Comparison of ENCODE assay signal across 14 mouse cellular contexts in genomic region chr3:26850691-26851563, GRCm38 (mm10).
DNase-seq lines count a peak whose midpoint lies in the region; ATAC-seq and TF ChIP-seq lines count a peak whose summit lies in the region.
"Had no signal": no experiment of that assay in that cellular context is flagged by ENCODE, and none has a peak within 500 bp of the region (broad histone marks: within the 10 kb centered on the region; RNA-seq: fewer than 3 reads in every experiment).

No protein-coding gene starts in this region.

- H3K27ac ChIP-seq in midbrain, embryonic 11.5 days (ENCODE audit: low read depth, low read length), result no peak overlapping the region
- H3K27ac ChIP-seq in midbrain, embryonic 10.5 days (replicated peaks), result no peak overlapping the region
- H3K27ac ChIP-seq in forebrain, embryonic 14.5 days (ENCODE audit: low read depth, low read length), result peak overlapping the region; percentile 70
- H3K27ac ChIP-seq in hindbrain, postnatal 0 days, result peak overlapping the region; percentile 34; the same call in 1 of the 2 replicates
- H3K27ac ChIP-seq: kidney, postnatal 0 days; liver, embryonic 14.5 days; macrophage had no signal

- no peak overlapping the region for H3K4me2 ChIP-seq in midbrain, embryonic 11.5 days
- H3K4me2 ChIP-seq in forebrain, embryonic 14.5 days (ENCODE audit: low read length), result no peak overlapping the region; the same call in 1 of the 2 replicates
- H3K4me2 ChIP-seq in hindbrain, postnatal 0 days (ENCODE audit: low read depth, low read length), result 0 out of 2 replicates have a peak overlapping the region, but pooled peaks have one; percentile 13
- H3K4me2 ChIP-seq: heart, embryonic 12.5 days had no signal

- no peaks in the 10 kb centered on the region for H3K27me3 ChIP-seq in midbrain, embryonic 11.5 days (ENCODE audit: control insufficient read depth, insufficient read depth, low read length)
- no peaks in the 10 kb centered on the region for H3K27me3 ChIP-seq in midbrain, embryonic 10.5 days (ENCODE audit: low read depth, poor library complexity, severe bottlenecking)
- no peaks in the 10 kb centered on the region for H3K27me3 ChIP-seq in forebrain, embryonic 14.5 days (replicated peaks; ENCODE audit: control insufficient read depth, insufficient read depth, low read length)
- no peaks in the 10 kb centered on the region for H3K27me3 ChIP-seq in hindbrain, postnatal 0 days (ENCODE audit: insufficient read depth, low read length)
- H3K27me3 ChIP-seq: heart, embryonic 12.5 days had no signal

- H3K4me1 ChIP-seq in midbrain, embryonic 11.5 days (ENCODE audit: control insufficient read depth, insufficient read depth, low read length), result no peaks in the 10 kb centered on the region
- H3K4me1 ChIP-seq in midbrain, embryonic 10.5 days, result peaks cover 7% of the 10 kb centered on the region; the same call in 1 of the 2 replicates
- H3K4me1 ChIP-seq in forebrain, embryonic 14.5 days (ENCODE audit: control insufficient read depth, insufficient read depth, low read length), result peaks cover 9% of the 10 kb centered on the region
- H3K4me1 ChIP-seq in hindbrain, postnatal 0 days (ENCODE audit: insufficient read depth, low read length), result peaks cover 8% of the 10 kb centered on the region; the same call in 1 of the 2 replicates
- H3K4me1 ChIP-seq: heart, embryonic 12.5 days had no signal

- WGBS in midbrain, embryonic 11.5 days, result 54% methylated on average over 9 of the region's 9 CpGs
- 56% methylated on average over 9 of the region's 9 CpGs for WGBS in midbrain, embryonic 10.5 days
- 15% methylated on average over 9 of the region's 9 CpGs for WGBS in forebrain, embryonic 14.5 days
- 16% methylated on average over 9 of the region's 9 CpGs for WGBS in hindbrain, postnatal 0 days

- H3K9me3 ChIP-seq in midbrain, embryonic 11.5 days (ENCODE audit: control insufficient read depth, low read length), result no peaks in the 10 kb centered on the region
- H3K9me3 ChIP-seq in midbrain, embryonic 10.5 days (replicated peaks), result 0 out of 2 replicates have a peak, but pooled peaks cover 4% of the 10 kb centered on the region
- H3K9me3 ChIP-seq in forebrain, embryonic 14.5 days (replicated peaks; ENCODE audit: control insufficient read depth, low read length), result no peaks in the 10 kb centered on the region
- H3K9me3 ChIP-seq in hindbrain, postnatal 0 days (ENCODE audit: low read length), result no peaks in the 10 kb centered on the region

- H3K4me3 ChIP-seq in midbrain, embryonic 11.5 days (ENCODE audit: low read depth, low read length), result no peak overlapping the region
- no peak overlapping the region for H3K4me3 ChIP-seq in midbrain, embryonic 10.5 days
- H3K4me3 ChIP-seq in forebrain, embryonic 14.5 days (ENCODE audit: low read depth, low read length), result no peak overlapping the region
- H3K4me3 ChIP-seq in hindbrain, postnatal 0 days (ENCODE audit: low read length), result no peak overlapping the region
- H3K4me3 ChIP-seq: heart, embryonic 12.5 days had no signal

- peak; percentile 80 for DNase-seq in midbrain, embryonic 11.5 days (ENCODE audit: low spot score, missing footprints)
- DNase-seq in midbrain, embryonic 10.5 days (ENCODE audit: low spot score), result no peak
- DNase-seq in forebrain, embryonic 14.5 days (ENCODE audit: low spot score), result peak; percentile 82
- DNase-seq in hindbrain, postnatal 0 days (ENCODE audit: low spot score), result peak; percentile 70
- DNase-seq in kidney, postnatal 4 days, result no peak
- DNase-seq in thymus, postnatal 36 days, result no peak
- DNase-seq: gastrocnemius, postnatal 25 days; right cerebral cortex, postnatal 25 days had no signal

- TF ChIP-seq CTCF in hindbrain, postnatal 0 days (IDR thresholded peaks at IDR 0.05; ENCODE audit: low read depth), result peak; percentile 24; the same call in 1 of the 2 replicates

- no peaks in the 10 kb centered on the region for H3K36me3 ChIP-seq in midbrain, embryonic 11.5 days (ENCODE audit: control insufficient read depth, insufficient read depth, low read length)
- no peaks in the 10 kb centered on the region for H3K36me3 ChIP-seq in midbrain, embryonic 10.5 days
- H3K36me3 ChIP-seq in forebrain, embryonic 14.5 days (ENCODE audit: control insufficient read depth, insufficient read depth, low read length), result no peaks in the 10 kb centered on the region
- H3K36me3 ChIP-seq in hindbrain, postnatal 0 days (ENCODE audit: insufficient read depth, low read length), result no peaks in the 10 kb centered on the region
- H3K36me3 ChIP-seq: heart, embryonic 12.5 days had no signal

- ATAC-seq in midbrain, embryonic 11.5 days (ENCODE audit: low FRiP score), result 0 out of 2 replicates have a peak, but pooled peaks have one; percentile 7
- peak; percentile 86 for ATAC-seq in forebrain, embryonic 14.5 days
- peak; percentile 89 for ATAC-seq in hindbrain, postnatal 0 days
- ATAC-seq in granulocyte monocyte progenitor cell, adult 5-6 weeks (replicated peaks; ENCODE audit: poor library complexity, severe bottlenecking), result no peak
- ATAC-seq: activated CD4-positive, CD25-positive, alpha-beta regulatory T cell, adult 4 months had no signal

- H3K9ac ChIP-seq in midbrain, embryonic 11.5 days (ENCODE audit: low read length), result no peak overlapping the region
- no peak overlapping the region for H3K9ac ChIP-seq in forebrain, embryonic 14.5 days (ENCODE audit: low read length)
- no peak overlapping the region for H3K9ac ChIP-seq in hindbrain, postnatal 0 days (replicated peaks; ENCODE audit: low read length)
- H3K9ac ChIP-seq: heart, embryonic 12.5 days; liver, embryonic 14.5 days had no signal

Comparison
In these comparisons a context has a peak if more than half of its experiments do, and no peak if none do; other contexts are left out.
1. DNase-seq: peak in midbrain, embryonic 11.5 days (single experiment), forebrain, embryonic 14.5 days (single experiment) and hindbrain, postnatal 0 days (single experiment); none in midbrain, embryonic 10.5 days (single experiment), kidney, postnatal 4 days (0 of 2) and thymus, postnatal 36 days (0 of 2).
2. H3K27ac ChIP-seq: peak in forebrain, embryonic 14.5 days (single experiment) and hindbrain, postnatal 0 days (single experiment); none in midbrain, embryonic 11.5 days (single experiment) and midbrain, embryonic 10.5 days (single experiment).